Mouse (Mus musculus): ENCODE data around the gene Slc7a4.
A peak's percentile ranks its signal among the peaks of the same experiment; 100 is the strongest.
"Not testable (repeated sequence)": the region's sequence is repeated elsewhere in the genome, so short reads cannot be mapped to it uniquely, and the experiment has no call there.

Slc7a4 gene

GRCm38 (mm10) chr16:17561751-17562208 lies 21.2 kb downstream of the Slc7a4 start, which contains the start of gene P2rx6:
Gene P2rx6 (plus strand): TSS chr16:17561885.
- DNase-seq (ENCODE audit: low read depth, low spot score) = no peak

GRCm38 (mm10) chr16:17561128-17561750 lies 21.8 kb downstream of the Slc7a4 start, which contains the start of gene Lrrc74b:
Gene Lrrc74b (minus strand): TSS chr16:17561247.
- peak; percentile 64 for DNase-seq (ENCODE audit: low read depth, low spot score)

- no peak for DNase-seq (ENCODE audit: low read depth, low spot score)
Observed at GRCm38 (mm10) chr16:17559396-17560027, 23.5 kb downstream of the Slc7a4 start.

- no peak for DNase-seq (ENCODE audit: low read depth, low spot score)
Observed at GRCm38 (mm10) chr16:17558811-17559210, 24.2 kb downstream of the Slc7a4 start.

- DNase-seq (ENCODE audit: low read depth, low spot score) = peak; percentile 63
Observed at GRCm38 (mm10) chr16:17557947-17558480, 25.0 kb downstream of the Slc7a4 start.

GRCm38 (mm10) chr16:17556907-17557306 lies 26.1 kb downstream of the Slc7a4 start:
- DNase-seq (ENCODE audit: low read depth, low spot score) = no peak

- DNase-seq (ENCODE audit: low read depth, low spot score) = no peak
Observed at GRCm38 (mm10) chr16:17556180-17556579, 26.8 kb downstream of the Slc7a4 start.

GRCm38 (mm10) chr16:17554702-17555101 lies 28.3 kb downstream of the Slc7a4 start:
- DNase-seq (ENCODE audit: low read depth, low spot score) = not testable (repeated sequence)

GRCm38 (mm10) chr16:17553910-17554685 lies 28.9 kb downstream of the Slc7a4 start:
- no peak for DNase-seq (ENCODE audit: low read depth, low spot score)

- DNase-seq (ENCODE audit: low read depth, low spot score) = no peak
Observed at GRCm38 (mm10) chr16:17552837-17553236, 30.2 kb downstream of the Slc7a4 start.

- no peak for DNase-seq (ENCODE audit: low read depth, low spot score)
Observed at GRCm38 (mm10) chr16:17542632-17543031, 40.4 kb downstream of the Slc7a4 start.

GRCm38 (mm10) chr16:17536584-17536983 lies 46.4 kb downstream of the Slc7a4 start:
- DNase-seq (ENCODE audit: low read depth, low spot score) = no peak

GRCm38 (mm10) chr16:17532676-17533329 lies 50.2 kb downstream of the Slc7a4 start:
- no peak for DNase-seq (ENCODE audit: low read depth, low spot score)

- DNase-seq (ENCODE audit: low read depth, low spot score) = no peak
Observed at GRCm38 (mm10) chr16:17532271-17532670, 50.7 kb downstream of the Slc7a4 start.

GRCm38 (mm10) chr16:17530640-17531288 lies 52.2 kb downstream of the Slc7a4 start, which contains the start of gene Thap7:
Gene Thap7 (minus strand): TSS chr16:17531136.
- peak; percentile 97 for DNase-seq (ENCODE audit: low read depth, low spot score)

- no peak for DNase-seq (ENCODE audit: low read depth, low spot score)
Observed at GRCm38 (mm10) chr16:17529981-17530586, 52.9 kb downstream of the Slc7a4 start.

GRCm38 (mm10) chr16:17528276-17528675 lies 54.7 kb downstream of the Slc7a4 start:
- DNase-seq (ENCODE audit: low read depth, low spot score) = no peak

- no peak for DNase-seq (ENCODE audit: low read depth, low spot score)
Observed at GRCm38 (mm10) chr16:17527606-17528005, 55.4 kb downstream of the Slc7a4 start.

- no peak for DNase-seq (ENCODE audit: low read depth, low spot score)
Observed at GRCm38 (mm10) chr16:17526223-17526622, 56.8 kb downstream of the Slc7a4 start.

GRCm38 (mm10) chr16:17525524-17525923 lies 57.5 kb downstream of the Slc7a4 start:
- DNase-seq (ENCODE audit: low read depth, low spot score) = no peak

All from embryo, embryonic 11.5 days (tissue).